Mouse (Mus musculus) hindbrain, embryonic 13.5 days (tissue): Measurements from ENCODE around the gene Amz1. TPM values are rescaled to one million over a fixed set of nuclear protein-coding genes. Genes with fewer than 3 reads are reported as not detected.

Experiments used
- ATAC-seq: fragments of 200-750 bp; cut with Nextera tagmentation; 2 replicates; pipeline ENCODE4 v1.8.0; 2017; ENCODE audit warnings: moderate TSS enrichment; ENCODE audit not compliant: low FRiP score
- H3K27ac ChIP-seq: fragments of 300-500 bp; sonication (generic); 2 replicates; pipeline ENCODE4 v1.5.1; 2015; ENCODE audit warnings: inconsistent platforms, mild to moderate bottlenecking, moderate library complexity
- H3K27me3 ChIP-seq: fragments of 300-500 bp; sonication (generic); 2 replicates; pipeline ENCODE4 v1.6.1; 2015; ENCODE audit warnings: mild to moderate bottlenecking, inconsistent platforms
- H3K36me3 ChIP-seq: fragments of 300-500 bp; sonication (generic); 2 replicates; pipeline ENCODE4 v1.6.1; 2015; ENCODE audit warnings: mild to moderate bottlenecking, inconsistent platforms
- H3K4me1 ChIP-seq: fragments of 300-500 bp; sonication (generic); replicated peaks from 2 replicates; pipeline ENCODE4 v1.6.1; 2015; ENCODE audit warnings: inconsistent platforms
- H3K4me2 ChIP-seq: fragments of 300-500 bp; sonication (generic); 2 replicates; pipeline ENCODE4 v1.6.1; 2015; ENCODE audit warnings: inconsistent platforms, mild to moderate bottlenecking, moderate library complexity
- H3K4me3 ChIP-seq: fragments of 300-500 bp; sonication (generic); 2 replicates; pipeline ENCODE4 v1.5.1; 2015; ENCODE audit warnings: mild to moderate bottlenecking, inconsistent platforms
- H3K9ac ChIP-seq: fragments of 300-500 bp; sonication (generic); 2 replicates; pipeline ENCODE4 v1.6.1; 2015; ENCODE audit warnings: mild to moderate bottlenecking, inconsistent platforms
- H3K9me3 ChIP-seq: fragments of 300-500 bp; sonication (generic); 2 replicates; pipeline ENCODE4 v1.6.1; 2016; ENCODE audit warnings: inconsistent platforms
- WGBS: fragments of 180-500 bp; shearing (Covaris S2); methylation state at CpG from one replicate; pipeline ENCODE4 v1.1.7; 2015; 5-methylcytosine and 5-hydroxymethylcytosine counted together
- polyA plus RNA-seq: library from polyadenylated mRNA; unstranded; fragments of >200 nt; fragmentation: Nextera tagmentation; extraction: Ambion mirVana; gene quantifications from 2 replicates; pipeline ENCODE4 v1.2.1, GENCODE M21; 2015

Gene Amz1
- polyA plus RNA-seq, 1 experiment from 2014 or later = 2.2 TPM

DNA sequence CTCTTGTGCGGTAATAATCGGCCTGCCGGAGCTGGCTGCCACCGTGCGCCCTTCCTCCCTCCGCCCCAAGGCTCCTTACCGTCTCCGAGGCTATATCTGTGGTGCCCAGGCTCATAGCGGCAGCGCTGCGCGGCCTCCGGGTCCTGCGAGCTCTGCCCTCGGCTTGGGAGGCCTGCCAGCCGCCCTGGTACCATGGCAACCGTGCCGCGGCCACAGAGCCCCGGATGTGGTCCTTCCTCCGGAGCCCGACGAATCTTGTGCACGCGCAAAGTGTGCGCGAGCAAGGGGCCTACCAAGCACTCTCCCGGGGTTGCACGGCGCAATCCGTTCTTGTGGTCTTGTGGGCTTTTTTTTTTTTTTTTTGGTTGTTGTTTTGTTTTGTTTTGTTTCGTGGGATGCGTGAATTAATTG lies 21.8 kb upstream of the Amz1 start, which contains the start of gene Iqce:
Gene Iqce (minus strand): TSS at position 276 of the 411 bp plus-strand sequence.
- peak within 1 kb of the TSS; percentile 91 for H3K27ac ChIP-seq
- peak within 1 kb of the TSS; percentile 92 for H3K9ac ChIP-seq
- H3K4me1 ChIP-seq = peaks cover 60% of the 10 kb centered on the region
- peak within 1 kb of the TSS; percentile 77 for H3K4me2 ChIP-seq
- H3K4me3 ChIP-seq = peak within 1 kb of the TSS; percentile 73
- no peaks in the 10 kb centered on the region for H3K9me3 ChIP-seq
- H3K27me3 ChIP-seq = no peaks in the 10 kb centered on the region
- peak; percentile 53 for ATAC-seq
- peaks cover 23% of the 10 kb centered on the region for H3K36me3 ChIP-seq
- WGBS = under 1% methylated on average over 33 of the region's 33 CpGs

DNA sequence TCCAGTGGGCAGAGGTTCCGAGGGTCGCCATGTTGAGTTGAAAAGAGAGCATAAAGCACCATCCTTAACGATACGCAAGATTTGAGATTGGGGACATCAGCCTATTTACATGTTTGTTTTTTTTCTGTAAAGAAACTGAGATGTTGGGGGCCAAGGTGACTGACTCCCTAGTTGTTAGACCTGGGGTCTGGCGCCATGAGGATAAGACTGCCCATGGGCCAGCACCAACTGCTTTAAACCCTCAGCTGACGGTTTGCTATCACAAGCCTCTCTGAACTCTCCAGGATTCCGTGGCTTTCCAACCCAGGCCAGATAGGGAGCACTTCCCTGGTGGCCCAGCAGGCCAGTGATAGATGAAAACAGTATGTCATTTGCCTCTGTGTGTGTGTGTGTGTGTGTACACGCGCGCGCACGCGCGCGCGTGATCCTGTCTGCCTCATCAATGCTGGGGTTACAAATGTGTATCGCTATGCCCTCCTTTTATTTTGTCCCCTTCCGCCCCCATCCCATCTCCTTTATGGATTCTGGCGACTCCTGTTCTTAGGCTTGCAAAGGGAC lies 21.2 kb upstream of the Amz1 start:
- peak overlapping the region; percentile 73 for H3K4me3 ChIP-seq
- H3K4me2 ChIP-seq = peak overlapping the region; percentile 77
- 70% methylated on average over 19 of the region's 19 CpGs for WGBS
- no peak for ATAC-seq
- peak overlapping the region; percentile 91 for H3K27ac ChIP-seq
- no peaks in the 10 kb centered on the region for H3K9me3 ChIP-seq
- H3K9ac ChIP-seq = peak overlapping the region; percentile 92
- peaks cover 55% of the 10 kb centered on the region for H3K4me1 ChIP-seq
- H3K36me3 ChIP-seq = peaks cover 23% of the 10 kb centered on the region
- H3K27me3 ChIP-seq = no peaks in the 10 kb centered on the region

DNA sequence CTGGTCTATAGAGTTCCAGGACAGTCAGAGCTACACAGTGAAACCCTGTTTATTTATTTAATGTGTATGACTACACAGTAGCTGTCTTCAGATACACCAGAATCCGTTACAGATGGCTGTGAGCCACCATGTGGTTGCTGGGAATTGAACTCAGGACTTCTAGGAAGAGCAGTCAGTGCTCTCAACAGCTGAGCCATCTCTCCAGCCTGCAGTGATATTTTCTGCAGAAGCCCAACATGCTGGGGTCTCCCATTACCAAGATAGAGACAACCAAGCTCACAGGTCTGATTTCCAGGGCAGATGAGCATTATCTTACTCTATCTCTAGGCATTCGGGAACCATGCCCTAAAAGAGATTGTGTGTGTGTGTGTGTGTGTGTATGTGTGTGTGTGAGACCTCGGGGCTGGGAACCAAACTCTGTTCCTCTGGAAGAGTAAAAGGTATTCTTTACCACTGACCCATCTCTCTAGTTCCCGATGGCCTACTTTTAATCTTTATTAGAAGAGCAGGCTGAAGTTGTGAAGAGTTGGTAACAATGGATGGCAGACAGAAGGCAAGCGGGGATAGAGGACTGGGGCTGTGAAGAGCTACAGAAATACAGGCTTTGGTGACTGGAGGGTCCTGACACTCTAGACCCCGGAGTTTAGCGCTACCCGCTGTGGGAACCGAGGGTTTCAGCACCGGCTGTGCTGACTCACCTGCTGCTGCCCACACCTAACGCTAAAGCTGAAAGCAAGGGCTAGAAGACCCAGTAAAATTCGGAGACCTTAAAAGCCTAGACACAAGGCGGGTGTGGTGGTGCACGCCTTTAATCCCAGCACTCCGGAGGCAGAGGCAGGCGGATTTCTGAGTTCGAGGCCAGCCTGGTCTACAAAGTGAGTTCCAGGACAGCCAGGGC lies 20.2 kb upstream of the Amz1 start:
- peaks cover 55% of the 10 kb centered on the region for H3K4me1 ChIP-seq
- no peak for ATAC-seq
- H3K36me3 ChIP-seq = peaks cover 23% of the 10 kb centered on the region

DNA sequence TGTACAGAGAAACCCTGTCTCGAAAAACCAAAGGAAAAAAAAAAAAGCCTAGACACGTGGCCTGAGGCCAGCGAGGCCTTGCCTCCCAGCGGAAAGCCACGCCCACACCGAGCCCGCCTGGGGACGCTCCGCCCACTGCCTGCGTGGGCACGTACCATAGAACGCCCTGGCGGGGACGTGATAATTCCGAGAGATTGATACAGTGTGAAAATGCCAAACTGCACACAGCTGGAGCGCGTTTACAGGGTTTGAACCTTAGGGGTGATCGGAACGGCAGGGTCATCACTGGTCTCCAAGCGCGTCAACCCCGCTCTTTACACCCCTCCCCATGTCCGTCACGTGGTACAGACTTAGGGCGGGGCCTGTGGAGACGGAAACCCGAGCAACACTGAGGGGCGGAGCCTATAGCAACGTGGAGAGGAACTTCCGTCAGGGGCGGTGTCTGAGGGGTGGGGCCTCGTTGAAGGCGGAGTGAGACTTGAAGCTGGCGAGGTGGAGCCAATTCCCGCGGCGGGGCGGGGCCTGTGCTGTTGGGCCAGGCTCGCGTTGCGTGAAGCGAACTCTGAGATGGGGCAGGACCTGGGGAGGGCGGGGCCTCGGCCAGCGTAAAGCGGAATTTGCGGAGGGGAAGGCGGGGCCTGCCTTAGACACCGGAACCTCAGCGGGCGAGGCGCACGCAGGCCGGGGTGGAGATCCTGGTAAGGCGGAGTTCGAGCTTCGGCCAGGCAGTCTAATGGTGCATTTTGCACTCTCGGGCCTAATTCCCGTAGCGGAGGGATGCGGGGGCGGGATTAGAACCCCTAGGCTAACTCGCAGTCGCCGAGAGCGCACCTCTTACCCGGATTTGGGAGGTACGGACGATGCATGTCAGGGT lies 19.3 kb upstream of the Amz1 start, which contains the start of gene Brat1:
Gene Brat1 (plus strand): TSS at position 634 of the 874 bp plus-strand sequence.
- no peaks in the 10 kb centered on the region for H3K9me3 ChIP-seq
- peaks cover 20% of the 10 kb centered on the region; the same call in 1 of the 2 replicates for H3K36me3 ChIP-seq
- peak within 1 kb of the TSS; percentile 66 for H3K4me3 ChIP-seq
- peak within 1 kb of the TSS; percentile 88 for H3K27ac ChIP-seq
- peak; percentile 92 for ATAC-seq
- peaks cover 52% of the 10 kb centered on the region for H3K4me1 ChIP-seq
- WGBS = 0% methylated on average over 69 of the region's 69 CpGs
- H3K27me3 ChIP-seq = no peaks in the 10 kb centered on the region
- peak within 1 kb of the TSS; percentile 87 for H3K9ac ChIP-seq
- H3K4me2 ChIP-seq = peak within 1 kb of the TSS; percentile 84

More for the DNA sequence above, 20.2 kb upstream of the Amz1 start:
- H3K27me3 ChIP-seq = no peaks in the 10 kb centered on the region
- peak overlapping the region; percentile 88 for H3K27ac ChIP-seq
- no peaks in the 10 kb centered on the region for H3K9me3 ChIP-seq
- H3K4me2 ChIP-seq = peak overlapping the region; percentile 84
- peak overlapping the region; percentile 66 for H3K4me3 ChIP-seq
- peak overlapping the region; percentile 20; the same call in 1 of the 2 replicates for H3K9ac ChIP-seq
- 41% methylated on average over 17 of the region's 17 CpGs for WGBS

DNA sequence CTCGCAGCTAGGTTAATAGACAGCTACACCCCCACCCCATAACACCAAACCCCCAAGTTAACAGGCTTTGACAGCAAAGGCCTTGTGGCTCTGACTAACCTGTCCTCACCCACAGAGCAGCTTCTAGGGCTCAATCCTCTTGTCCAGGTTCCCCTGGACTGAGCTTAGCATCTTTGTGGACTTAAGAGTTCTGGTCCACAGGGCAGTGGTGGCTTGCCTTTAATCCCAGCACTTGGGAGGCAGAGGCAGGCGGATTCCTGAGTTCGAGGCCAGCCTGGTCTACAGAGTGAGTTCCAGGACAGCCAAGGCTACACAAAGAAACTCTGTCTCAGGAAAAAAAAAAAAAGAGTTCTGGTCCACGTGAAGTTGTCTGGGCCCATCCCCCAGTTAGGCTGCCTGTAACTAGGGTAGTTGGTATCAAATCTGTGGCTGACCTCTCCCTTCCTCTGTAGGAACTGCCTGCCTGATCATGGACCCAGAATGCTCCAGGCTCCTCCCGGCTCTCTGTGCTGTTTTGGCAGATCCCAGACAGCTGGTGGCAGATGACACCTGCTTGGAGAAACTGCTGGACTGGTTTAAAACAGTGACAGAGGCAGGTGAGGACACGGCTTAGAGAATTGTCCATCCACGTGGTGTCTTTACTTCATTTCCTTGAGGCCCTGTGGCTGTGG lies 18.3 kb upstream of the Amz1 start:
- WGBS = 70% methylated on average over 7 of the region's 7 CpGs
- Histone ChIP-seq H3K27me3 (no peaks in the 10 kb centered on the region), H3K4me3 (peak overlapping the region; percentile 66), H3K9me3 (no peaks in the 10 kb centered on the region), H3K4me2 (peak overlapping the region; percentile 84), H3K9ac (peak overlapping the region; percentile 87), H3K36me3 (peaks cover 30% of the 10 kb centered on the region), H3K4me1 (peaks cover 42% of the 10 kb centered on the region), H3K27ac (peak overlapping the region; percentile 88; the same call in 1 of the 2 replicates)
- no peak for ATAC-seq

DNA sequence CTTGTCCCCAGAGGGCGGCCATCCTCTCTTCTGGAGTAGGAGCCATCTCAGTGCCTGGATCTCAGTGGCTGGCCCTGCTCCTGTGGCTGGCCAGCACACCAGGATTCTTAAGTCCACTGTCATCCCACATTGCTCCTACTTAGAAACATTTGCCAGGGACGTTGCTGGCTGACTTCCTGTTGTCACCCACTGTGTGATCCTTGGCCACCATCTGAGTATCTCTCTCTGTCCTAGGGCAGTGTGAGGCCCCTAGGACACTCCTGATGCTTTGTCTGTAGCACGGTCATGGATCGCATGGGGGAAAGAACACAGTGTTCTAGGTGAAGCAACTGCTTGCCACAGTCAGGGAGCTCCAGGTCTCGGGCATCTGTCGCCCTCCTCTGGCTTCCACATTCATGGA lies 13.6 kb upstream of the Amz1 start:
- Histone ChIP-seq H3K4me3 (no peak overlapping the region), H3K9me3 (no peaks in the 10 kb centered on the region), H3K4me1 (peaks cover 15% of the 10 kb centered on the region), H3K27me3 (no peaks in the 10 kb centered on the region), H3K27ac (no peak overlapping the region), H3K4me2 (no peak overlapping the region), H3K36me3 (peaks cover 77% of the 10 kb centered on the region), H3K9ac (no peak overlapping the region)
- 95% methylated on average over 6 of the region's 6 CpGs for WGBS
- no peak for ATAC-seq

DNA sequence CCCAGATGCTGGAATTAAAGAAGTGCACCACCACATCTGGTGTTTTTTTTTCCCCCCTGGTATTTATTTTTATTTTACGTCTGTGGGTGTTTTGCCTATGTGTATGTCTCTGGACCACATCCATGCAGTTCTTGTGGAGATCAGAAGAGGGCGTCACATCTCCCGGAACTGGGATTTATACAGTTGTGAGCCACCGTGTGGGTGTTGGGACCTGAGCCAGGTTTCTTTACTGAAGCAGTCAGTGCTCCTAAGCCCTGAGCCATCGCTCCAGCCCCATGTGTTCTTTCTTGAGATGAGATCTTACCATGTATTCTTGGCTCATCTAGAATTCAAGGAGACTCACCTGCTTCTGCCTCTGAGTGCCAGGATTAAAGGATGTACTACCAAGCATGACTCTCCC lies 12.9 kb upstream of the Amz1 start:
- no peak for ATAC-seq

DNA sequence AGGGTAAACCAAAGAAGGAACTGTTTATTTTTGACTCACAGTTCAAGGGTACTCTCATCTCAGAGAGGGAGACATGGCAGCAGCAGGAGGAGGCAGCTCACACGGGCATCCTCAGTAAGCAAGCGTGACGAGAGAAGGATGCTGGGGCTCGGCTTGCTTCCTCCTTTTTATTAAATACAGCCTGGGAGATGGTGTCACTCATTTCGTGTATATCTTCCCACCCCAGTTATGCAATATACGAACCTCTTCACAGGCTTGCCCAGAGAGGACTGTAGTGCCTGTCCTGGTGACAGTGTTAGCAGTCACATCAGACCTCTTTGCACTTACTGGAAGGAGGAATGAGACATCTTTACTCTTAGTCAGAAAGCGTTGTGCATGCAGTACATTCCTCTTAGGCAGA lies 3.2 kb upstream of the Amz1 start:
- no peak for ATAC-seq
- WGBS = 84% methylated on average over 7 of the region's 7 CpGs
- Histone ChIP-seq H3K27ac (no peak overlapping the region), H3K9me3 (no peaks in the 10 kb centered on the region), H3K4me3 (no peak overlapping the region), H3K4me1 (peaks cover 25% of the 10 kb centered on the region), H3K4me2 (no peak overlapping the region), H3K9ac (no peak overlapping the region), H3K36me3 (peaks cover 45% of the 10 kb centered on the region), H3K27me3 (no peaks in the 10 kb centered on the region)

More for the DNA sequence above, 12.9 kb upstream of the Amz1 start:
- H3K4me1 ChIP-seq = peaks cover 7% of the 10 kb centered on the region
- 84% methylated on average over 5 of the region's 5 CpGs for WGBS
- no peak overlapping the region; the same call in 1 of the 2 replicates for H3K9ac ChIP-seq
- H3K27ac ChIP-seq = no peak overlapping the region
- no peaks in the 10 kb centered on the region for H3K9me3 ChIP-seq
- H3K4me2 ChIP-seq = no peak overlapping the region
- H3K27me3 ChIP-seq = no peaks in the 10 kb centered on the region
- peaks cover 84% of the 10 kb centered on the region for H3K36me3 ChIP-seq
- no peak overlapping the region for H3K4me3 ChIP-seq

DNA sequence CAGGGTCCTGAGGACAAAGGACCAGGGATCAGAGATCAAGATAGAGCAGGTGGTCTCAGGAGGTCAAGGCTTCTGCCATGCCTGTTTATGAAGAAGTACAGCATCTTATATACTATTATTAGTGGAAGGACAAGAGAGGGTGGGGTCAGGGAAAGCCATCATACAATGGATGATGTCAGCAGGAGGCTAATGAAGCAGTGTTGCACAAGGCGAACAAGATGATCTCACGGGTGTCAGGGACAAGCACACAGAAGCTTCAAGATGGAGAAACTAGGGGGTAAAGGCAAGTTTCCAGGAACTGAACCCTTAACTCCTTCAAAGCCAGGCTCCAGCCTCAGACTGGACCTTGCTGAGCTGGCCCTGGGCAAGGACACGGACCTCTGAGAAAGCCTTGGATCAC lies 1.8 kb upstream of the Amz1 start:
- Histone ChIP-seq H3K36me3 (peaks cover 31% of the 10 kb centered on the region), H3K9me3 (no peaks in the 10 kb centered on the region), H3K4me2 (no peak overlapping the region), H3K4me3 (no peak overlapping the region), H3K27ac (no peak overlapping the region), H3K4me1 (peaks cover 32% of the 10 kb centered on the region), H3K27me3 (no peaks in the 10 kb centered on the region), H3K9ac (no peak overlapping the region)
- no peak for ATAC-seq
- WGBS = 72% methylated on average over 3 of the region's 3 CpGs

DNA sequence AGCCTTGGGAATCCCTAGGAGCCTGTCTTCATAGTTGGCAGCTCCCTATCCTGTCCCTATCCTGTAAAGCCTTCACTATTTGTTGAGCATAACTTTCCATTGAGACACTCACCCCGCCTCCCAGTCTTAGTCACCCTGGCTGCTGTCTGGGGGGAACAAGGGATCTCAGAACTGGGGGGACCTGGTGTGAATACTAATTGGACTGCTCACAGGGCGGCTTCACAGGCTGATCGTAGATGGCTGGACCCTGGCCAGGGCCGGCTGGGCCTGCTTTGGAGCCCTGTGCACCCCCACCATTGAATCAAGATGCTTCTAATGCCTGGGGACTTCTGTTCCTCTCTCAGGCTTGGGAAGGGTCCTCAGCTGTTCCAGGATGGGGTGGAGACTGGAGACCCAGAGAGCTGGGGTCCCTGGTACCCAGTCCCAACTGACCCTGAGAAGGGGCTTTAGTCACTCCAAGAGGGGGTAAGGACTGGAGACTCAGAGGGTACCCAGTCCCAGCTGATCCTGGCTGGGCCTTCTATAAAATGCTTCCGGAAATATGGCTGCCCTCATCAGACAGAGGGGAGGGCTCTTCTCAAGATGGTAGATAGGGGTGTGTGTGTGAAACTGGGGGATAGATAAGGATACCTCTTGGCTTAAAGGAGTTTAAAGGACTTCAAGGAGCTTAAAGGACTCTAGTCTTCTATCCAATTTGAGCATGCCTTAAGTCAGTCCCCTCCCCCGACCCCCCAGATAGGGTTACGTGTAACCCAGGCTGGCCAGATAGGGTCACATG lies 2.3 kb downstream of the Amz1 start:
- Histone ChIP-seq H3K4me2 (no peak overlapping the region), H3K36me3 (no peaks in the 10 kb centered on the region), H3K9me3 (no peaks in the 10 kb centered on the region), H3K4me1 (peaks cover 32% of the 10 kb centered on the region), H3K27ac (peak overlapping the region; percentile 81), H3K4me3 (no peak overlapping the region), H3K9ac (peak overlapping the region; percentile 0; the same call in 1 of the 2 replicates), H3K27me3 (no peaks in the 10 kb centered on the region)
- ATAC-seq = peak; percentile 76
- WGBS = 67% methylated on average over 7 of the region's 7 CpGs
